Mouse (Mus musculus): ENCODE data around the gene Trpc5os.

Trpc5os gene

GRCm38 (mm10) chrX:144456281-144456680 is at the start of gene Trpc5os:
Gene Trpc5os (plus strand): TSS chrX:144456581.
- no peak for DNase-seq (ENCODE audit: low read depth, low spot score)

GRCm38 (mm10) chrX:144408036-144408435 is 48.3 kb upstream of the Trpc5os start:
- no peak for DNase-seq (ENCODE audit: low read depth, low spot score)

GRCm38 (mm10) chrX:144420259-144420658 is 36.1 kb upstream of the Trpc5os start:
- DNase-seq (ENCODE audit: low read depth, low spot score), result no peak

- no peak for DNase-seq (ENCODE audit: low read depth, low spot score)
Measured at GRCm38 (mm10) chrX:144421091-144421490, 35.3 kb upstream of the Trpc5os start.

- no peak for DNase-seq (ENCODE audit: low read depth, low spot score)
Measured at GRCm38 (mm10) chrX:144423848-144424247, 32.5 kb upstream of the Trpc5os start.

- no peak for DNase-seq (ENCODE audit: low read depth, low spot score)
Measured at GRCm38 (mm10) chrX:144464416-144464815, 8.0 kb downstream of the Trpc5os start.

GRCm38 (mm10) chrX:144491394-144491793 is 35.0 kb downstream of the Trpc5os start:
- DNase-seq (ENCODE audit: low read depth, low spot score), result no peak

GRCm38 (mm10) chrX:144523239-144523638 is 66.9 kb downstream of the Trpc5os start:
- DNase-seq (ENCODE audit: low read depth, low spot score), result no peak

GRCm38 (mm10) chrX:144526042-144526441 is 69.7 kb downstream of the Trpc5os start:
- DNase-seq (ENCODE audit: low read depth, low spot score), result no peak
